Mouse (Mus musculus) kidney, adult 2 months (tissue): ENCODE data around the gene Gkn2.

Experiments used
- CTCF ChIP-seq: fragments of 200-500 bp; conservative IDR thresholded peaks from 2 replicates; pipeline ENCODE4 v1.5.1; 2011; ENCODE audit warnings: low read depth, mild to moderate bottlenecking, control low read depth, low read length, moderate library complexity, mixed read lengths; ENCODE audit not compliant: insufficient read depth, insufficient read length
- POLR2A ChIP-seq: fragments of 200-500 bp; IDR thresholded peaks from one replicate; pipeline ENCODE4 v1.6.1; 2011; ENCODE audit warnings: low read depth, low read length, control low read depth

DNA sequence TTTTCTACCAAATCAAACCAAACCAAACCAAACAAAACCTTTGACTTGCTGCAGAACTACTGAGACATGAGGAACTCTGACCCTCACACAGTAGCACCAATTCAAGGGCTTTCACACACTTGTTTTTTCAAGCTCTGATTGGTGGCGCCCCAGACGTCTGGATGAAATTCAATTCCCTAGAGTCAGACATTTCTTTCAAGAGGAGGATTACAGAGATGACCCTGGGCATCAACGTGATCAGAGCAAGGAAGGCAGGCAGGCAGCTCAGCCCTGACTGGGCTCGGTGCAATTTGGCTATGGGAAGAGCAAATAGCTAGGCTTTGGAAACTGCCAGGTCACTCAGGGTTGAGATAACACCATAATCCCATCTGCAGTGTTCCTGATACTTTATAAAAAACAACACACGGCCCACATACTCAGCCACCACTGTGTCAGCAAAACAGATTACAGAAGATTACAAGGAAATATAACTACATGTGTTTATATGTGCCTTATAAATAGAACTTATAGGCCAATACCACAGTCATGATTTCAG, 16.4 kb downstream of the Gkn2 start:
- TF ChIP-seq CTCF (no peak), POLR2A (no peak)
